Mouse (Mus musculus) heart, adult 2 months (tissue): ENCODE results near the gene Unc5b. TPM values are rescaled to one million over a fixed set of nuclear protein-coding genes. Genes with fewer than 3 reads are reported as not detected.

ENCODE experiments used
- DNase-seq, 2 experiments: peaks; one replicate each; pipeline ENCODE4 v3.0.0; 2021
- H3K27ac ChIP-seq: fragments of 200-600 bp; 2 replicates; pipeline ENCODE4 v1.8.1; 2022
- H3K27me3 ChIP-seq: fragments of 200-500 bp; 2 replicates; pipeline ENCODE4 v1.6.1; 2012; ENCODE audit warnings: mild to moderate bottlenecking, low read length, inconsistent platforms, mixed read lengths; ENCODE audit not compliant: control insufficient read depth, insufficient read depth
- H3K36me3 ChIP-seq: fragments of 200-500 bp; 2 replicates; pipeline ENCODE4 v1.6.1; 2012; ENCODE audit warnings: low read length, inconsistent platforms; ENCODE audit not compliant: control insufficient read depth, insufficient read depth
- H3K4me1 ChIP-seq: fragments of 200-500 bp; 2 replicates; pipeline ENCODE4 v1.6.1; 2011; ENCODE audit warnings: low read length; ENCODE audit not compliant: control insufficient read depth, insufficient read depth
- H3K4me3 ChIP-seq: fragments of 200-600 bp; 2 replicates; pipeline ENCODE4 v1.8.1; 2022
- H3K79me2 ChIP-seq: fragments of 200-500 bp; replicated peaks from 2 replicates; pipeline ENCODE4 v1.6.1; 2012; ENCODE audit warnings: mild to moderate bottlenecking, inconsistent platforms, low read length, moderate library complexity, mixed read lengths; ENCODE audit not compliant: control insufficient read depth, insufficient read depth
- H3K9ac ChIP-seq: fragments of 200-500 bp; 2 replicates; pipeline ENCODE4 v1.6.1; 2012; ENCODE audit warnings: low read depth, mild to moderate bottlenecking, control low read depth, inconsistent platforms, low read length, mixed read lengths
- CTCF ChIP-seq: fragments of 200-600 bp; IDR thresholded peaks from 2 replicates; pipeline ENCODE4 v1.8.1; 2022; ENCODE audit warnings: antibody characterized with exemption, mild to moderate bottlenecking, moderate library complexity
- EP300 ChIP-seq: fragments of 200-500 bp; IDR thresholded peaks from 2 replicates; pipeline ENCODE4 v1.6.1; 2011; ENCODE audit warnings: low read depth, low read length, control low read depth; ENCODE audit not compliant: insufficient read depth
- POLR2A ChIP-seq: fragments of 200-500 bp; IDR thresholded peaks from 2 replicates; pipeline ENCODE4 v1.6.1; 2011; ENCODE audit warnings: mild to moderate bottlenecking, low read depth, low read length, control low read depth; ENCODE audit not compliant: insufficient read depth
- WGBS: fragments of 180-500 bp; shearing (Covaris S2); methylation state at CpG from one replicate; pipeline ENCODE4 v1.1.7; 2018; 5-methylcytosine and 5-hydroxymethylcytosine counted together
- intact Hi-C: fragments of 180-260 bp; cut with DNase I; formaldehyde crosslinking; loops from one replicate; pipeline ENCODE4 v1.15.1; 2025
- polyA plus RNA-seq: library from polyadenylated mRNA; depleted of rRNA; stranded (reverse); fragments of >200 nt; gene quantifications from 2 replicates; pipeline ENCODE4 v1.2.3, GENCODE M21; 2012; rRNA removed
- total RNA-seq, 2 experiments: library from RNA; stranded (reverse); gene quantifications; 2 replicates each; pipeline ENCODE4 v1.2.3; 2021

Gene Unc5b
- total and polyA plus RNA-seq, 3 experiments: 11.0 to 12.6 (median 12.2) TPM

DNA sequence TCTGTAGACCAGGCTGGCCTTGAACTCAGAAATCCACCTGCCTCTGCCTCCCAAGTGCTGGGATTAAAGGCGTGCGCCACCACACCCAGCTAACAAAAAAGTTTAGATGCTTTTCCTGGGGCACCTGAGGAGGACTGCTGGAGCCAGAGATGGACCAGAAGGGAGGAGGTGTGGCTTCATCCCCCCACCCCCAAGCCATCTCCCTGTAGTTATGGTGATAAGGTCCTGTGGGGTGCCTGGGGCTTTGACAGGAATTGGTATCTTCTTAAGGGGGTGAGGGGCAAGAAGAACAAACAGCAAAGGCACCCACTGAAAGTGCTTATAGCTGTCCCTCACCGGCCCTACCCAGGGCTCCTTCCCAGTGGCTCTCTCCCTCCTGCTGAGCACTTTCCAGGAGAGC, 104.5 kb downstream of the Unc5b start:
- H3K79me2 ChIP-seq: no peaks in the 10 kb centered on the region
- DNase-seq: no peak
- TF ChIP-seq EP300: no peak
- no peak for TF ChIP-seq POLR2A
- TF ChIP-seq CTCF: no peak
- intact Hi-C loops: no loop called here
- H3K9ac ChIP-seq: no peak overlapping the region
- no peaks in the 10 kb centered on the region for H3K4me1 ChIP-seq
- no peaks in the 10 kb centered on the region for H3K27me3 ChIP-seq
- no peak overlapping the region for H3K4me3 ChIP-seq
- no peak overlapping the region for H3K27ac ChIP-seq
- WGBS: 87% methylated on average over 3 of the region's 3 CpGs
- no peaks in the 10 kb centered on the region for H3K36me3 ChIP-seq

GRCm38 (mm10) chr10:60724496-60724895, 106.9 kb downstream of the Unc5b start:
- Histone ChIP-seq H3K4me3 (no peak overlapping the region), H3K27me3 (no peaks in the 10 kb centered on the region), H3K9ac (no peak overlapping the region), H3K79me2 (no peaks in the 10 kb centered on the region), H3K4me1 (no peaks in the 10 kb centered on the region), H3K36me3 (no peaks in the 10 kb centered on the region), H3K27ac (no peak overlapping the region)
- no peak for DNase-seq
- TF ChIP-seq POLR2A (no peak), EP300 (no peak), CTCF (no peak)
- intact Hi-C loops: no loop called here
- WGBS: 85% methylated on average over 6 of the region's 6 CpGs

- H3K27ac ChIP-seq: no peak overlapping the region
- no peak overlapping the region for H3K9ac ChIP-seq
- intact Hi-C loops: no loop called here
- no peaks in the 10 kb centered on the region for H3K36me3 ChIP-seq
- DNase-seq: no peak
- 82% methylated on average over 1 of the region's 1 CpGs for WGBS
- H3K4me3 ChIP-seq: no peak overlapping the region
- no peaks in the 10 kb centered on the region for H3K27me3 ChIP-seq
- no peaks in the 10 kb centered on the region for H3K79me2 ChIP-seq
- no peaks in the 10 kb centered on the region for H3K4me1 ChIP-seq
- no peak for TF ChIP-seq POLR2A
- TF ChIP-seq EP300: no peak
- peak; percentile 34 for TF ChIP-seq CTCF
These were observed 108.0 kb downstream of the Unc5b start for GRCm38 (mm10) chr10:60723345-60723744.

DNA sequence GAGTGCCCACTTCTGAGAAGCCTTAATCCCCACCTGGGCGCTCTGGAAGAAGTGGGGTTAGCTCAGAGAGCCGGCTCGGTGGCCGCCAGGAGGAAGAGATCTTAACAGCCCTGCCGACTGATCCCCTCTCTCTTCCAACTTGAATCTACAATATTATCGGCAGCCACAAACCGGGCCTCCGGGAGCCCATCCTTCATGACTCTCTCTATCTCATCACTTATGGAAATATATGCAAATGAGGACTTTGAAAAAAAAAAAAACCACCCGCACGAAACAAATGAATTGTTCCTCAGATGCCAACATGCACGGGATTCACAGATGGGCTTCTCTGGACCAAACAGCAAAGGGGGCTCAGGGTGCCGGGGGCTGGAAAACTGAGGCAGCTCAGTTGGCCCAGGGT, 109.7 kb downstream of the Unc5b start:
- no peaks in the 10 kb centered on the region for H3K4me1 ChIP-seq
- no peaks in the 10 kb centered on the region for H3K27me3 ChIP-seq
- intact Hi-C loops: no loop called here
- H3K79me2 ChIP-seq: no peaks in the 10 kb centered on the region
- H3K4me3 ChIP-seq: no peak overlapping the region
- 69% methylated on average over 12 of the region's 12 CpGs for WGBS
- DNase-seq: no peak
- TF ChIP-seq POLR2A (no peak), CTCF (no peak), EP300 (no peak)
- no peak overlapping the region for H3K27ac ChIP-seq
- no peaks in the 10 kb centered on the region for H3K36me3 ChIP-seq
- H3K9ac ChIP-seq: no peak overlapping the region

- no peaks in the 10 kb centered on the region for H3K79me2 ChIP-seq
- no peak overlapping the region for H3K9ac ChIP-seq
- no peaks in the 10 kb centered on the region for H3K4me1 ChIP-seq
- no peaks in the 10 kb centered on the region for H3K27me3 ChIP-seq
- no peaks in the 10 kb centered on the region for H3K36me3 ChIP-seq
- DNase-seq: no peak
- no peak overlapping the region for H3K4me3 ChIP-seq
- TF ChIP-seq POLR2A (no peak), CTCF (no peak), EP300 (no peak)
- WGBS: 85% methylated on average over 5 of the region's 5 CpGs
- intact Hi-C loops: no loop called here
- no peak overlapping the region for H3K27ac ChIP-seq
These were observed 110.9 kb downstream of the Unc5b start for GRCm38 (mm10) chr10:60720461-60720860.

- Histone ChIP-seq H3K9ac (no peak overlapping the region), H3K27ac (no peak overlapping the region), H3K4me1 (no peaks in the 10 kb centered on the region), H3K79me2 (no peaks in the 10 kb centered on the region), H3K4me3 (no peak overlapping the region), H3K27me3 (no peaks in the 10 kb centered on the region), H3K36me3 (no peaks in the 10 kb centered on the region)
- WGBS: 78% methylated on average over 2 of the region's 2 CpGs
- DNase-seq: no peak
- intact Hi-C loops: no loop called here
- TF ChIP-seq CTCF (no peak), POLR2A (no peak), EP300 (no peak)
These were observed 112.9 kb downstream of the Unc5b start for GRCm38 (mm10) chr10:60718491-60718890.

DNA sequence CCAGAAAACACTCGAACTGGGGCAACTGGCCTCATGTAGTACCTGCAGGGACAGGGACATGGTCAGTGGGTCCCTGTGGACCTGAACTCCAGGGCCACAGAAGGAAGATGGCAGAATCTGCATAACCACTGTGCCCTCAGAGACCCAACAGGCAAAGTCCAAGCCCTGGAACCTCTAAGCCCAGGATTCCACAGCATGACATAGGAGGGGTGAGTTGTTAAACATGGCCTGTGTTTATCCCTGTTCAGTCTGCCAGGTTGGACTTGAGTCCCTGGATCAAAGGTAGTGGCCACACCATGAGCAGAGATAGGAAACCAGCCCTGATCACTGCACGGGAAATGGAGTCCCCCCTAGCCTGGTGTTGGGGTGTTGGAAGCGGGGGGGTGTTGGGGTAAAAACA, 114.9 kb downstream of the Unc5b start:
- TF ChIP-seq EP300 (no peak), POLR2A (no peak), CTCF (no peak)
- no peaks in the 10 kb centered on the region for H3K36me3 ChIP-seq
- DNase-seq: no peak
- 91% methylated on average over 3 of the region's 3 CpGs for WGBS
- H3K4me3 ChIP-seq: no peak overlapping the region
- no peaks in the 10 kb centered on the region for H3K27me3 ChIP-seq
- H3K9ac ChIP-seq: no peak overlapping the region
- no peak overlapping the region for H3K27ac ChIP-seq
- intact Hi-C loops: no loop called here
- no peaks in the 10 kb centered on the region for H3K79me2 ChIP-seq
- H3K4me1 ChIP-seq: no peaks in the 10 kb centered on the region

Other genes with a start within 250 kb of the Unc5b start
- gene Cdh23, start 135.1 kb downstream of the Unc5b start, total RNA-seq: 1 to 10 TPM; 4.7 to 7.7 TPM
- gene Cdh23, start 135.1 kb downstream of the Unc5b start, polyA plus RNA-seq: 5.3 and 7.0 TPM in 2 replicates
- 1 to 10 TPM; 4.1 to 5.6 TPM for gene Slc29a3, start 78.8 kb downstream of the Unc5b start, total RNA-seq
- gene Slc29a3, start 78.8 kb downstream of the Unc5b start, polyA plus RNA-seq: 3.9 and 4.9 TPM in 2 replicates